Mouse (Mus musculus) naive thymus-derived CD4-positive, alpha-beta T cell, adult 5 months (primary cell): Measurements from ENCODE around the gene Lztr1. TPM values are rescaled to one million over a fixed set of nuclear protein-coding genes. Genes with fewer than 3 reads are reported as not detected.

Experiments
- polyA plus RNA-seq: library from polyadenylated mRNA; unstranded; fragments of 100-300 nt; shearing (Covaris generic); gene quantifications from one replicate; pipeline ENCODE4 v1.2.1, GENCODE M21; 2017

The Lztr1 gene
- 34.0 TPM for polyA plus RNA-seq

GRCm38 (mm10) chr16:17508546-17509239, at the start of gene Lztr1:
Gene Lztr1, plus strand, starts transcription at chr16:17508688.

GRCm38 (mm10) chr16:17489469-17490111, 18.9 kb upstream of the Lztr1 start, which contains the start of gene Aifm3:
Gene Aifm3, plus strand, starts transcription at chr16:17489611.

GRCm38 (mm10) chr16:17530640-17531288, 22.3 kb downstream of the Lztr1 start, which contains the start of gene Thap7:
Gene Thap7, minus strand, starts transcription at chr16:17531136.

GRCm38 (mm10) chr16:17561128-17561750, 52.8 kb downstream of the Lztr1 start, which contains the start of gene Lrrc74b:
Gene Lrrc74b, minus strand, starts transcription at chr16:17561247.

GRCm38 (mm10) chr16:17561751-17562208, 53.3 kb downstream of the Lztr1 start, which contains the start of gene P2rx6:
Gene P2rx6, plus strand, starts transcription at chr16:17561885.

Other genes starting within 250 kb of the Lztr1 start
- gene Tmem191c, start 232.6 kb upstream of the Lztr1 start, polyA plus RNA-seq: 108 TPM
- gene Serpind1, start 177.3 kb upstream of the Lztr1 start, polyA plus RNA-seq: 0.36 TPM
- 18.1 TPM for gene Snap29, start 102.7 kb upstream of the Lztr1 start, polyA plus RNA-seq
- gene Pi4ka, start 102.4 kb upstream of the Lztr1 start, polyA plus RNA-seq: 79.1 TPM
- 64.9 TPM for gene Crkl, start 56.7 kb upstream of the Lztr1 start, polyA plus RNA-seq
- gene Aifm3, start 19.1 kb upstream of the Lztr1 start, polyA plus RNA-seq: not detected
- gene Thap7, start 22.4 kb downstream of the Lztr1 start, polyA plus RNA-seq: 61.2 TPM
- gene Lrrc74b, start 52.6 kb downstream of the Lztr1 start, polyA plus RNA-seq: not detected
- not detected for gene P2rx6, start 53.2 kb downstream of the Lztr1 start, polyA plus RNA-seq
- 1.6 TPM for gene Slc7a4, start 74.5 kb downstream of the Lztr1 start, polyA plus RNA-seq
- 19.5 TPM for gene Smpd4, start 110.7 kb downstream of the Lztr1 start, polyA plus RNA-seq
- gene Ccdc74a, start 137.8 kb downstream of the Lztr1 start, polyA plus RNA-seq: not detected
- gene Med15, start 224.2 kb downstream of the Lztr1 start, polyA plus RNA-seq: 129 TPM